Mouse (Mus musculus) mammary gland, adult 2 months (tissue): ENCODE measurements around the gene 1700080O16Rik. TPM values are rescaled to one million over a fixed set of nuclear protein-coding genes. Genes with fewer than 3 reads are reported as not detected.

Source experiments
- polyA plus RNA-seq: library from polyadenylated mRNA; depleted of rRNA; stranded (reverse); fragments of >200 nt; gene quantifications from 2 replicates; pipeline ENCODE4 v1.2.3, GENCODE M21; 2012; ENCODE audit warnings: low replicate concordance; rRNA removed

Gene 1700080O16Rik
- not detected in 2 replicates for polyA plus RNA-seq

DNA sequence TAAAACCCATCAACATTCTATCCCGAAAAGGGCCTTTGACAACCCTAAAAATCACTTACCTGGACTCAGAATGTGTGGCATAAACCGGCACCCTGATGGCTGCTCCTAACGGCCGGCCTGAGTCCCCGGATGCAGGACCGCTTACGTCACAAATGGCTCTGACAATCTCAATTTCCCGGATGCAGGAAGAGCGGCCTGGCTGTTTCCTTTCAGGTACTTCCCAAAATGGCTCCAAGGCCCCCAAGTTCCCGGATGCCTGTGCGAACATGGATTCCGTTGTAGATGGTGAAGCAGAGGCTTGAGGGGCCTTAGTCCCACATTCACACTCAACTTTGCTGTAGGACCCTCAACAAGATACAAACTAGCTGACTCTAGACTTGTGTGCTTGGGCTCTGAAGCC, at the start of gene 1700080O16Rik:
1700080O16Rik (minus strand) TSS at position 101 of the 400 bp plus-strand sequence.

Other genes starting within 250 kb of the 1700080O16Rik start
- not detected in 2 replicates for gene Usp26, start 171.5 kb downstream of the 1700080O16Rik start, polyA plus RNA-seq
- gene Gpc4, start 192.5 kb upstream of the 1700080O16Rik start, polyA plus RNA-seq: 23.3 and 27.9 TPM in 2 replicates